Mouse (Mus musculus) urinary bladder, postnatal 25 days (tissue): ENCODE measurements at regions not wholly inside any gene's neighbourhood (a gene's known extent, or its start where the extent isn't known, plus 50 kb on each side); places are given as distances from the start of the nearest gene placed in this dataset.

ENCODE experiments used
- DNase-seq: peaks from one replicate; pipeline ENCODE4 v3.0.0; 2022; ENCODE audit warnings: low spot score

- DNase-seq = no peak
Observed at GRCm38 (mm10) chr2:124718985-124719384, 348.9 kb upstream of the Slc24a5 start.

- no peak for DNase-seq
Observed at GRCm38 (mm10) chr2:124719820-124720478, 348.0 kb upstream of the Slc24a5 start.

- no peak for DNase-seq
Observed at GRCm38 (mm10) chr2:124720593-124721445, 347.1 kb upstream of the Slc24a5 start.

GRCm38 (mm10) chr2:124724171-124724570 is 343.8 kb upstream of the Slc24a5 start:
- DNase-seq = no peak

- no peak for DNase-seq
Observed at GRCm38 (mm10) chr2:124724827-124725480, 343.0 kb upstream of the Slc24a5 start.

GRCm38 (mm10) chr2:124727979-124728378 is 339.9 kb upstream of the Slc24a5 start:
- DNase-seq = no peak

- no peak for DNase-seq
Observed at GRCm38 (mm10) chr2:124732593-124732992, 335.3 kb upstream of the Slc24a5 start.

GRCm38 (mm10) chr2:124740848-124741247 is 327.1 kb upstream of the Slc24a5 start:
- no peak for DNase-seq

GRCm38 (mm10) chr2:124742964-124743363 is 325.0 kb upstream of the Slc24a5 start:
- DNase-seq = no peak

- DNase-seq = no peak
Observed at GRCm38 (mm10) chr2:124745045-124745444, 322.9 kb upstream of the Slc24a5 start.

GRCm38 (mm10) chr2:124747119-124747518 is 320.8 kb upstream of the Slc24a5 start:
- DNase-seq = no peak

GRCm38 (mm10) chr2:124747627-124748026 is 320.3 kb upstream of the Slc24a5 start:
- DNase-seq = no peak

GRCm38 (mm10) chr2:124751832-124752231 is 316.1 kb upstream of the Slc24a5 start:
- no peak for DNase-seq

- DNase-seq = no peak
Observed at GRCm38 (mm10) chr2:124753717-124754116, 314.2 kb upstream of the Slc24a5 start.

- no peak for DNase-seq
Observed at GRCm38 (mm10) chr2:124755244-124755643, 312.7 kb upstream of the Slc24a5 start.

- DNase-seq = no peak
Observed at GRCm38 (mm10) chr2:124758992-124759391, 308.9 kb upstream of the Slc24a5 start.

GRCm38 (mm10) chr2:124763650-124764049 is 304.3 kb upstream of the Slc24a5 start:
- DNase-seq = no peak

- DNase-seq = no peak
Observed at GRCm38 (mm10) chr2:124764186-124764910, 303.6 kb upstream of the Slc24a5 start.

GRCm38 (mm10) chr2:124769267-124769967 is 298.5 kb upstream of the Slc24a5 start:
- DNase-seq = no peak

- DNase-seq = no peak
Observed at GRCm38 (mm10) chr2:124770028-124770427, 297.9 kb upstream of the Slc24a5 start.

- no peak for DNase-seq
Observed at GRCm38 (mm10) chr2:124772055-124772708, 295.7 kb upstream of the Slc24a5 start.
